Mouse (Mus musculus) urinary bladder, adult 18-20 months (tissue): ENCODE measurements at regions not wholly inside any gene's neighbourhood (a gene's known extent, or its start where the extent isn't known, plus 50 kb on each side); places are given as distances from the start of the nearest gene placed in this dataset.
A peak's percentile ranks its signal among the peaks of the same experiment; 100 is the strongest.

Source experiments
- DNase-seq, 2 experiments: peaks; one replicate each; pipeline ENCODE4 v3.0.0; 2022; ENCODE audit warnings: low spot score in 2 of 2, mixed read lengths in 2 of 2

DNA sequence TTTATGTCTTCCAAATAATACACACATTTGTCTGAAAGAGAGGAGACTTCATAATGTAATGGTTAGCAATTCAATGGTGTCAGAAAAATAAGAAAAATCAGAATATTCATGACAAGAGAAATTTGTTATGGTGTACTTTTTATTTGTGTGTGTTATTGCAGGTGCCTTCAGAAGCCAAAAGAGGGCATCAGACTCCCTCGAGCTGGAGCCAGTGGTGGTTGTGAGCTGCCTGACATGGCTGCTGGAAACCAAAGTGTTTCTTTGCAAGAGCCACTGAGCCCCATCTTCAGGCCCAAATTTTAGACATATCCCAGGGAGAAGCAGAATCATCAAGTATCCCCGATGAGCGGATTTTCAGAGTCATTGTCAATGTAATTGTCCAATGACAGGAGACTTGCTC is 81.9 kb downstream of the Tm2d3 start:
- no peak for DNase-seq

DNA sequence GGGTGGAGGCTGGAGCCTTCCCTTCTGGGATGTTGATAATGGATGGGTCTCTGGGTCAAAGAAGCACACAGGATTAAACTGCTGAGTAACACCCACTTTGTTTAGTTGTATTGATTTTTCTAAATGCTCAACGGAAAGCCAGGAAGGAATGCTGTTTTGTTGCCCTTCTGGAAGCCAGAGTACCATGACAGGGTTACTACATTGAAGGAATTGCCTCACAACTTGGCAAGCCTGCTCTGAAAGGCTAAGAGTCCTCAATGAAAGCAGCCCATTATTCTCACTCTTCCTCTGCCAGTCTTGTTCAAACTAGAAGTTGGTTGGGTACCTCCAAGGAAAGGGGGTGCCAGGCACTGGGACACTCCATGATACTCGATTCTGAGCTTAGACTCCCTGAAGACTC is 83.0 kb downstream of the Tm2d3 start:
- DNase-seq: no peak

DNA sequence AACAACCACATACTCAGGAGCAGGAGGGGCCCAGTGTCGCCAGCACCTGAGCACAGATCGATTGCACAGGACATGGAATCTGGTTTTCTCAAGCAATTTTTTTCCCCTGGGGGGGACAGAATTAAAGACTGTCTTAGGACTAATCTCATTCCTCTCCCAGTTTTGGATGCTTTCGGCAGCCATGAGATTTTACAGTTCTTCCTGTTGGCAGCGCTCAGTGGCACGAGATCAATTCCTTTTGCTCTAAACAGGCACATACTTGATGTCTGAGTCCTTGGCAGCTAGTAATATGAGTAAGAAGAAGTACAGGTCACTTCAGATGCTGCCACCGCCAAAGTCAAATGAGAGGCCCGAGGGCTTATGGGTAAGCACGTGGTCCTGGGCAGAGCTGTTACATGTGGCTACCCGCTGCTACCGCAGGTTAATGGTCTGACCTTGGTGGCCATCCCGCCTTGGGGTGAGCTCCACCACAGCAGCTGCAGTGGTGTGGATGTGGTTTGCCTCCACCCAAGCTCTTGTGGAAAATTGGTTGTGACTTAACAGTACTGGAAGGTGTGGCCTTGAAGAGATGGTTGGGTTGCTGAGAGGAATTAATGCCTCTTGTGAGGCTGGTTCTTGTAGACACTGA is 83.5 kb downstream of the Tm2d3 start:
- no peak for DNase-seq

DNA sequence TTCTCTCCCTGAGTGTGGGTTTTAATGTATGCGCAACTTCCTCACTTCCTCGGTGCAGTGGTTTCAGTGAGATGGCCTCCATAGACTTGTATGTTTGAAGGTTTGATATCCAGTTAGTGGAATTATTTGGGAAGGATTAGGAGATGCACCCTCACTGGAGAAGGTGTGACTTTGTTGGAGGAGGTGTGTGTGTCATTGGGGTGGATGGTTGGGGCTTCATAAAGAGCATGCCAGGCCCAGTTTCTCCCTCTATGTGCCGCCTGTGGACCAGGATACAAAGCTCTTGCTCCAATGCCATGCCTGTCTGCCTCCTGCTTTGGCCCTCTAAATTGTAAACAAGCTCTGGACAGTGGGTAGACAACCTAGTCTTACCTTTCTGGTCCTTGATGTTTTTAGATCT is 84.0 kb downstream of the Tm2d3 start:
- DNase-seq: no peak

DNA sequence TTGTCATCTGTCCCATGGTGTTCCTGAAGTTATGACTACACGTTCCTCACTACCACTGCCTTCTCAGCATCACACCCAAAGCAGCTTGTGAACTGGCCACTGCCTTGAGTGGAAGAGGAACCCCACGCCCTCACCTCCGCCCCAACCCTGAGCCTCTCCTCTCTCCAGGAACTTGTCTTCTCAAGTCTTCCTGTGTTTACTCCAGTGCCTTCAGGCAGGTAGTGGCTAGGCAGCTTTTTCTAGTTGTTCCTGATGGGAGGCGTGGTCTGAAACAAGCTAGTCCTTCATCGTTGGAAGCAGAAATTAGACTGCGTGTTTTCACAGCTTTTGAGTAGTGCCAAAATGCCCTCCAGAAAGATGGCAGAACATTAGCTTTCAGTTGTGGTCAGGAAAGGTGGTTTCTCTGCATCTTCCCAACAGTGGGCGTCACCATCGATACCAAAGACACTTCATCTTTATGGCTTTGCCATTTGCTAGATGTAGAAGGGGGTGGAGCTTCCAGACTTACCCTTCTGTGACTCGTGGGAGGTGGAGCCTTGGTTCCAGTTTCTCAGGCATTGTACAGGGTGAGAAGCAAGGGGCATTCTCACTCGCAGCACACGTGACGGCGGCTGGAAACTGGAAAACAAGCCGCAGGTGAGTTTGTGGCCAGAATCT is 81.7 kb upstream of the Pcsk6 start:
- DNase-seq: peak; percentile 27 to 30

DNA sequence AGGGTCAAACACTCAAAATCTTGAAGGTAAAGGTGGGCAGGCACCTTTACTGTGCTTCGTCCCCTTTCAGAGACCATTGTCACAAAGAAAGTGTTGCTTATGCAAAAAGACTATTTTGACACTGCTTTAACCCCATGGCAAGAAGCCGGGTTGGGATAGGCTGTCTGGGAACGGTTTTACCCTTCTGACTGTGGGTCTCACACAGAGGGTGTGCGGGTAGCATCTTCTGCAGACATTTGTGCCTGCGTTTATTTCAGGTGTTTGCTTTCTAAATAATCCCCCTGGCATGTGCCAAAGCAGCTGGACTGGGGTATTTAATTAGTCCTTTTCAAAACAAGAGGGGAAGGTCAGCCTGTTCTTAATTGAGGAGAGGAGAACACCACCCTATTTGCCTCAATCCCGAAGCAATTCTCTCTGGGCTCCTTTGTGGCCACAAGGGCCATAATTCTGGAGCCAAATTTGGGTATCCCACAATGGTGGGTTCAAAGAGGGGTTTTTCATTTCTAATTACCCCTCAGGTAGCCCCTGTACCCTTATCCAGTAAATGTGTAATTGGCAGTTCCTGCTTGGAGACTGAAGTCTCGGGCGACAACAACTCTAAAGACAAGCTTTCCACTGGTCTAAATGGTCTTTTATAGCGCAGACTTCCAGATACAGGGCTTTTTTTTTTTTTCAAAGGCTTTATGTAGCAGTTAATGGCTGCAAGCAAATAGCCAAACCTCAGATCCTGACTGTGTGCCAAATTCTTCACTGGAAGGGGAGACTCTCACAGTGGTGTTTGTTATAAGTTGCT is 80.8 kb upstream of the Pcsk6 start:
- DNase-seq: no peak

DNA sequence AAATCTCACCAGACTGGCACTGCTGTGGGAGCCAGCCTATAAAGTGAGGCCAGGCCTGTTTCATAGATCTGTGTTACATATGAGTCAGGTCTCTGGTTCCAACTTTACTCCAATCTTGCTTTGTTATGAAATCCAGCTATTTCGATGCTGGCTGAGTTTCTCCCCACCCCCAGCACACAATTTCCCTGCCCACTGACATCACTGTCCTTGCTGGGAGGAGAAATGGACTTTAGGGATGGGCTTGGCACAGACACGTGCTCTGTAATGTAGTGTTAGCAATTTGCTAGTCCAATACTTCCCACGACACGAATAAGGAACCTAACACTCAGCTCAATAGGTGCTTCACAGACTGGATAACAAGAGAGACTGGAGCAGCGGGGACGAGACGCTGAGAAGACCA is 79.5 kb upstream of the Pcsk6 start:
- no peak for DNase-seq

DNA sequence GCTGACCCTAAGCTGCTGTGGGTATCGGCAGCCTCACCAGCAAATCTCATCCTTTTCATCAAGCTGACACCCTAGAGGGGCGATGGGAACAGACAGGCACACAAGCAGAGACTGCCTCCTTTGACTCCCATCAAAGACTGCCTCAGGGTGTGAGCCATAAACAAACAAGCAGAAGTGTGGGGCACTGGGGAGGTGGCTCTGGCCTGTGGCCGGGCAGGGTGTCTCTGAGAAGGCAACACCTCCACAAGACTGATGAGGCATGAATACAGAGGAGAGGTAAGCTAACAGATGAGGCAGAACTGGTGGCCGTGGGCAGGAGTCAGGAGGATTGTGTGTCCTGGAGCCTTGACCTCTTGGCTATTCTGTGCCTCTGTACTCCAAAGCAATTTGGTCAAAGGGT is 77.8 kb upstream of the Pcsk6 start:
- DNase-seq: no peak

DNA sequence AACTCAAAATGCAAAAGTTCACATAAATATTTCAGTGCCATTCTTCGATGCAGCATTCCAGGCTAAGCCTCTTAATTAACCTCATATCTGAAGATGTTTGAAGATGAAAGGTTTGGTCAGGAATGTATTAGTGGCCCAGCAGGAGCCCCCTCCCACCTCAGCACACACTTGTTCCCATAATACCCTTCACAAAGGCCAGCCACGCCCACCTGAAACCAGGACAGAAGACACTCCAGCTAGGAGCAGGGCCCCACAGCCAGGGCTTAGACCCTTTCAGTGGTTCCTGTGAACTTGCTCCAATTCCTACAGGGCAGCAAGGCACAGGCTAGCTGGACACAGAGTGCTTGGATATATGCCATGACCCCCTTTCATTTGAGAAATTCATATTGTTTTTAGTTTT is 74.6 kb upstream of the Pcsk6 start:
- no peak for DNase-seq

DNA sequence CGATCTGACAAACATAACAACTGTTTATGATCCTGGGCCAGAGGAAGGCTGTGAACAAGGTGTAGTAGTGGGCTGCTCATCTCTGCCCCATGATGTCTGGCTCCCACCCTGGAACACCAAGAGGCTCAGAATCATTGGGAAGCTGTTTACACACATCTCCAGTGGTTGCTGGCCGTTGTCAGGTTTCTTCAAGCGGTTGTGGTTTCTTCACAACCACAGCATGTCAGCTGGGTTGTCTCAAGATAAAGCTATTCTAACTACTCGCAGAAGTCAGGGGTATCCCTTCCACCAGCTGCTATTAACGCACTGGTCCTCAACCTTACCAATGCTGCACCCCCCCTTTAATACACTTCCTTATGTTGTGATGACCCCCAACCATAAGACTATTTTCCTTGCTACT is 73.7 kb upstream of the Pcsk6 start:
- no peak for DNase-seq

DNA sequence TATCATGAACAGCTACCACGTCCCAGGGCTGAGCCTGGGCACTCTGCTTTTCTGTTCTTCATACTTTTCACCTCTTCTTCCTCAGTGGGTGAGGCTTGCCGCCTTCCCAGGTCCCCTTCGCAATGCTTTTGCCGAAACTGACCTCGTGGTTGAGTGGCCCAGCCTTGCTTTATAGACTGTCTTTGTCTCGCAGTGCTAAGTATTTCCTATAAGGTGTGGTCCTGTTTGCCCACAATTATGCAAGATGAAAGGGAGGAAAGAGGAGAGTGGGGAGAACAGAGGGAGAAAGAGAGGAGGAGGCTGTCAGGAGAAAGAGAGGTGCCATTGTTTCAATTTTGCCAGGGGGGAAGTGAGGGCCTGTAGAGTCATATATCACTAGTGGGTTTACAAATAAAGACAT is 71.3 kb upstream of the Pcsk6 start:
- DNase-seq: no peak

DNA sequence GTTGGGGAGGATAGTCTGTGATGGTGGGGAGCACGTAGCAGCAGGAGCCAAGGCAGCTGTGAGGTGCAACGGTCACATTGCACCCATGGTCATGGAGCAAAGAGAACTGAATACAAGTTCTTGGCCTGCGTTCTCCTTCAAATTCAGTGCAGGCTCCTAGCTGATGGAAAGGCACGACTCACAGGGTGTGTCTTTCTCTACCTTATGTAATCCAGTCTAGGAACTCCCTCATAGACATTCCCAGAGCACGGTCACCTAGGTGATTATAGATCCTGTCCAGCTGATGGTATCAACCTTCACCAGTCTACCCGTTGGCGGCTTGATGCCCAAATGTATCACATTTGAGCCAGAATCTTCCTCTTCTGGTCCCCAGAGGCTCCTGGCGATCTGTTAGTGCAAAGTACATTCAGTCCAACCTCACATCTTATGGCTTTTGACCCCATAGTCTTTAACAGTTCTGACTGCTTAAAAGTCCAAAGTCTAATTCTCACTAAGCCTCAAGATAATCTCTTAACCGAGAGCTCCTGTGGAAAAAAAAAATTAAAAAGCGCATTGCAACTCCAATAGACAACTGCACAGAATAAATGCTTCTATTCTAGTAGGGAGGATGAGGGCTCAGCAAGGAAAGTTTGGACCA is 69.2 kb upstream of the Pcsk6 start:
- DNase-seq: no peak

DNA sequence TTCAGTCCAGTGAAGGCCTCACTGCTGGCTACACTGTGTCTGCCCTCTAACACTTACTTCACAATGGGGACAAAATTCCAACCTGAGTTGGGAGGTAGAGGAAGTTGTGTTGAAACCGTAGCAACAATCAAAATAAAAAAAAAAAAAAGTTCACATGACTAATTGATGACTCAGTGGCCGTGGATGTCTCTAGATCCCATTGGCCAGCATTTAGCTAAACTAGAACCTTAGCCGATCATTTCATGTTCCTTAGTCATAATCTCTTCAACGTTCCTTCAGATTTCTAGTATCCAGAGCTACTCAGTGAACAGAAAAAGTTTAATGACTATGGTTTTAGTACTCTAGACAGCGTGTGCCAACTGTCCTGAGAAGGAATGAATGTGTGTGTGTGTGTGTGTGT is 59.2 kb upstream of the Pcsk6 start:
- DNase-seq: no peak

DNA sequence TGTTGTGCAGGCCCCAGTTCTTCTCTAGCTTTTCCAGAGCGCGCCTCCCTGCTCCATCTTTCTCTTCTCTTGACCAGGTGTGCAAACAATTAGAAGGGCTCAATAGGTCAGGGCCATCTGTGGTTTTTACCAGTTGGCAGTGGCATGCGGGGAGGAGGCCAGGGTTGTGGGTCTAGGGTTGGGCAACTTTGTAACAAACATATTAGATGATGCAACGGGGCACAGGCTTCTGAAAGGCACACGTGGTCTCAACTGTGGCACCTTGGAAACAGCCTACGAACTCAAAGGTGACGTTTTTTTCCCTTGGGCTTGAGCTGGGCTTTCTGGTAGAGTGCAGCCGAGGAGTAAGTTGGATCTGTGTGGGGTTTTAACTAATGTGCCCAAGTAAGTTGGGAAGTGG is 58.7 kb upstream of the Pcsk6 start:
- no peak for DNase-seq

DNA sequence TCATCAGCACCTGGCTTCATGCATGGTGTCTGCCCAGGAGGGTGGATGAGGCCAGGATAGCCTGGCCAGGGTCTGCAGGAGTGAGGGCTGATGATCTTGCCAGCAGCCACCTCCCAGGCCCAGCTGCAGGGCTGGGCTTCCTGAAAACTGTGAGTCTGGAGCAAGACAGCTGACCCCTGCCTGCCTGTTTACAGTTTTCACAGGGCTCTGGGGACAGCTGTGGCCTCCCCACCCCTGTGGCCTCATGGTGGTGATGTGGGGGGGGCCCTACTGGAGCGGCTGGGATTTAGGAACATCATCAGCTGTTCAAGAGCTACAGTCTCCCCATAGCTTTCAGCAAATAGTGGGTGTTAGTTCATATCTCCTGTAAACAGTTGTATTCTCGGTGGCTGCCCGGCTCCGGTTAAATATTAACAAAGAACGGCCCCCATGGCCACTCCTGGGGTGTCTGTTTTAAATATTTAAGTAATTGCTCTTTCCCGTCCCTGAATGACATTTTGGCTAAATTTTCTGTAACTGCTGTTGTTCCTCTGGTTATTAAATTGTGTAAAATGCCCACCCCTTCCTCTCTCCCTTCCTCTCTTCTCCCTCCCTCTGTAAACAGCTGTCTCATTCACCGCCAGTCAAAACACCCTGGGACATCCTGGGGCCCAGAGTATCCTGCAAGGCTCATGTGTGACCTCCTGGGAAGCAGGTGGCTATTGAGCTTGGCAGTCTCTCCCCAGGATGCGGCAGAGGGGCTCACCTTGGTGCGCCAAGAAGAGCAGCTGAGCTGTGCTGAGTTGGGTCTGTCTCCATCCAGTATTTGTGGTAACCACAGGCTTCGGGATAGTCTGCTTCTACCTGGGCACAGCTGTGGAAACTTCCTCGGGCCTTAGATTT is 57.9 kb upstream of the Pcsk6 start:
- DNase-seq: no peak
